Mouse (Mus musculus) thymus, adult 2 months (tissue): ENCODE results near the gene Lin9.

Source experiments
- CTCF ChIP-seq: fragments of 200-500 bp; IDR thresholded peaks from 2 replicates; pipeline ENCODE4 v1.5.1; 2012; ENCODE audit warnings: mild to moderate bottlenecking, control low read depth, low read length, moderate library complexity, borderline replicate concordance; ENCODE audit not compliant: control insufficient read depth, poor library complexity, insufficient read depth; ENCODE audit errors: extremely low read depth
- POLR2A ChIP-seq: fragments of 200-500 bp; IDR thresholded peaks from 2 replicates; pipeline ENCODE4 v1.6.1; 2012; ENCODE audit warnings: mild to moderate bottlenecking, low read length, control low read depth, moderate library complexity; ENCODE audit not compliant: control insufficient read depth, poor library complexity, insufficient read depth; ENCODE audit errors: extremely low read depth

DNA sequence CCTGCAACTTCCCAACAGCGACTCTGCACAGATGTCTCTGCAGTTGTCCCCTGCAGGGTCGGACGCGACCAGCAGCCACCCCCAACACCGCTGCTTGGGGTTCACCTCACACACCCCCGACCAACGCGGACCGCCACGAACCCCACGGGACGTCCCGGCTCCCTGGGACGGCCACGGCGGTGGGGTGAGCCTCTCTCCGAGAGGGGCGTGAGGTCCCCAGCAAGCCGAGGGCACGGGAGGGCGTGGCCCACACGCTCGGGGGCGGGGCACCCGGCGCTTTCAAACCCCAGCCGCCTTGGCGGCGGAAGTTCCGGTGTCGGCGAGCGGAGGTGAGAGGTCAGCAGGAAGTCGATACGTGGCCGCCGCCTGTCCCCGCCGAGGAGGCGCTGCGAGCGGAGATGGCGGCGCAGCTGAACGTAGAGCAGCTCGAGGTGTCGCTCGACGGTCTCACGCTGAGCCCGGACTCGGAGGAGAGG, 84.8 kb downstream of the Lin9 start, which contains the start of gene Acbd3:
- TF ChIP-seq CTCF = 0 out of 2 replicates have a peak, but pooled peaks have one; percentile 66
- TF ChIP-seq POLR2A = peak; percentile 92
